Mouse (Mus musculus) ES-E14 (cell line): ENCODE results near the gene Gm17364.

Experiments used
- CHD2 ChIP-seq: IDR thresholded peaks from 2 replicates; pipeline ENCODE4 v1.6.1; 2014; ENCODE audit warnings: mild to moderate bottlenecking, low read depth, low read length, inconsistent platforms
- HCFC1 ChIP-seq: IDR thresholded peaks from 2 replicates; pipeline ENCODE4 v1.6.1; 2012; ENCODE audit warnings: low read length, inconsistent platforms, borderline replicate concordance; ENCODE audit not compliant: insufficient read depth
- MAFK ChIP-seq: IDR thresholded peaks from 2 replicates; pipeline ENCODE4 v1.6.1; 2014; ENCODE audit warnings: mild to moderate bottlenecking, low read depth, low read length, inconsistent platforms; ENCODE audit not compliant: insufficient read depth

DNA sequence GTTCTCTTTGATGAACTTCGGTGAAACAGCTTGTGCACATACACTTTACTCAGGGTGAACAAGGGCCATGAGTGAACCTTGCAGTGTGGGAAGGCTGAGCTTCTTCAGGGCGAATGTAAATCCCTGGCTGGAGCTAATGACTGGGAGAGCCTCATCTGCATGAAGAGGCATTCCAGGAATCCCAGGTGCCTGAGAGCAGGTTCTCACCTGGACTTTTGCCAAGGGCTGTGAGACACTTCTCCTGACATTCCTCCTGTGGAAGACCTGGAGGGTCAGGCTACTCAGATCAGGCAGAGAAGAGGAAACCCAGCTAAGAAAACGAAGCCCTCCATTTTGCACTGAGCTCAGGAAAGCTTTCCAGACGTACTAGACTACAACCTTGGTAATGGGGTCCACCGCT is 6.9 kb upstream of the Gm17364 start:
- TF ChIP-seq HCFC1 (no peak), MAFK (no peak), CHD2 (no peak)
